In genomic region chr10:90863881-90864598, GRCm38 (mm10) we compare ENCODE assay signal across 11 mouse cellular contexts.
DNase-seq lines count a peak whose midpoint lies in the region; TF ChIP-seq lines count a peak whose summit lies in the region.
"Had no signal": no experiment of that assay in that cellular context is flagged by ENCODE, and none has a peak within 500 bp of the region (broad histone marks: within the 10 kb centered on the region; RNA-seq: fewer than 3 reads in every experiment).

No protein-coding gene starts in this region.

- peak; percentile 76 for DNase-seq in kidney, adult 2 months
- DNase-seq in kidney, adult 18-20 months, result no peak
- DNase-seq in WW6 (ENCODE audit: low read depth, low spot score), result peak; percentile 18
- DNase-seq in embryo, embryonic 10.5 days (ENCODE audit: low spot score), result peak; percentile 32
- peak; percentile 29 for DNase-seq in mesoderm, embryonic 11.5 days (ENCODE audit: low read depth, low spot score)
- no peak for DNase-seq in lung, postnatal 4 days
- no peak for DNase-seq in spleen, postnatal 4 days (ENCODE audit: low spot score in 2 of 2)
- no peak for DNase-seq in lung, adult 2 months
- DNase-seq: adrenal gland, adult 2 months; heart, postnatal 10 days; layer of hippocampus, postnatal 36 days had no signal

- H3K36me3 ChIP-seq in kidney, adult 2 months (ENCODE audit: control insufficient read depth, insufficient read depth, low read length), result no peaks in the 10 kb centered on the region

- no peak for TF ChIP-seq CTCF in kidney, adult 2 months (conservative IDR thresholded peaks at IDR 0.05; ENCODE audit: insufficient read depth, insufficient read length, low read depth, low read length)
- no peak for TF ChIP-seq CTCF in lung, adult 2 months (IDR thresholded peaks at IDR 0.05; ENCODE audit: insufficient read depth, low read length)

- 13% methylated on average over 10 of the region's 10 CpGs for WGBS in kidney, adult 2 months
- 18% methylated on average over 10 of the region's 10 CpGs for WGBS in lung, adult 2 months

- H3K4me3 ChIP-seq in kidney, adult 2 months (ENCODE audit: insufficient read depth, low read depth, low read length), result no peak overlapping the region
- H3K4me3 ChIP-seq in lung, adult 2 months (replicated peaks; ENCODE audit: extremely low read depth, low read depth, low read length), result no peak overlapping the region

- peak overlapping the region; percentile 77 for H3K27ac ChIP-seq in kidney, adult 2 months (ENCODE audit: insufficient read depth, low read depth, low read length)

- H3K4me1 ChIP-seq in kidney, adult 2 months (ENCODE audit: control insufficient read depth, insufficient read depth, low read length), result peaks cover 7% of the 10 kb centered on the region; the same call in 1 of the 2 replicates
- H3K4me1 ChIP-seq in lung, adult 2 months (ENCODE audit: control insufficient read depth, insufficient read depth, low read length), result no peaks in the 10 kb centered on the region

- no peak for TF ChIP-seq POLR2A in kidney, adult 2 months (IDR thresholded peaks at IDR 0.05; ENCODE audit: low read depth, low read length)
- TF ChIP-seq POLR2A in lung, adult 2 months (IDR thresholded peaks at IDR 0.05; ENCODE audit: borderline replicate concordance, extremely low read depth, low read depth, low read length), result no peak

- no peaks in the 10 kb centered on the region for H3K27me3 ChIP-seq in kidney, adult 2 months (replicated peaks; ENCODE audit: control insufficient read depth, insufficient read depth, low read length)

Comparison
In these comparisons a context has a peak if more than half of its experiments do, and no peak if none do; other contexts are left out.
1. DNase-seq: peak in kidney, adult 2 months (single experiment), WW6 (single experiment), embryo, embryonic 10.5 days (single experiment) and mesoderm, embryonic 11.5 days (single experiment); none in kidney, adult 18-20 months (single experiment), lung, postnatal 4 days (0 of 2), spleen, postnatal 4 days (0 of 2) and lung, adult 2 months (single experiment).